Mouse (Mus musculus) urinary bladder, postnatal 36 days (tissue): ENCODE measurements around the gene Aatf.
A peak's percentile ranks its signal among the peaks of the same experiment; 100 is the strongest.
"Not testable (repeated sequence)": the region's sequence is repeated elsewhere in the genome, so short reads cannot be mapped to it uniquely, and the experiment has no call there.

ENCODE experiments used
- DNase-seq, 2 experiments: peaks; one replicate each; pipeline ENCODE4 v3.0.0; 2022; ENCODE audit warnings: low spot score in 2 of 2, mixed read lengths in 1 of 2

The Aatf gene

GRCm38 (mm10) chr11:84440402-84440801 lies 72.9 kb downstream of the Aatf start:
- DNase-seq = no peak

DNA sequence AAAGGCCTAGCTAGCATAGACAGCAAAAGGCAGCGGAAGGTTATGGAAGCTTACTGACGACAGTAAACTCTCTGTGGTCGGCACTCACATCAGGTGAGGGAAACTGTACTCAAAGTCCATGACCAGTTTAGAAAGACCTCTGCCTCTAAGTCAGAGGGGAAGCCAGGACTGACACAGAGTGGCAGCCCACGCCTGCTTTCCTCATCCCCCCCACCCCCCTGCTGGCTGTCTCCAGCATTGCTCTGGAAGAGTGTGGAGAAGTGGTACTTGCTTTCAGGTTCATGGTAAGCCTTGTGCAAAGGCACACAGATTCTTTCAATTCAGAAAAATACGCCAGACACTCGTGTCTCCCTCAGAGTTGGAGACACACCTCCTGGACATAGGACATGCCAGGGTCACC lies 78.4 kb downstream of the Aatf start:
- DNase-seq = no peak

- DNase-seq = no peak
Measured at GRCm38 (mm10) chr11:84430336-84430735, 83.0 kb downstream of the Aatf start.

- no peak for DNase-seq
Measured at GRCm38 (mm10) chr11:84429581-84429980, 83.7 kb downstream of the Aatf start.

DNA sequence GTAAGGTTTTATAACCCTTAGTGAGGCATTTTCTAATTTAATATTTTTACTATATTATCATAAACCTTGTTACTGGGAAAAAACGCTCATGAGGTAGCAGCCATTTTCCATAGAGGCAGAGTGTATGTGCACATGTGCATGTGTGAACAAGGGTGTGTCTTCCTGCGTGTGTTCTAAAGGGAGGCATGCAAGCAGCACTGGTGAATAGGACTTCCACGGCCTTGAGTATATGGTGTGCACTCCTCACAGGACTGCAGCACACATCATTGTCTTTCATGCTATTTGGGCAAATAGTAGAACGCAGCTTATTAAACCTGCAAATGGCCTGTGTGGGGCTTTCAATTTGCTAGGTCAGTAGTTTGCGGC lies 86.7 kb downstream of the Aatf start:
- no peak for DNase-seq

GRCm38 (mm10) chr11:84425736-84426632 lies 87.3 kb downstream of the Aatf start:
- no peak for DNase-seq

DNA sequence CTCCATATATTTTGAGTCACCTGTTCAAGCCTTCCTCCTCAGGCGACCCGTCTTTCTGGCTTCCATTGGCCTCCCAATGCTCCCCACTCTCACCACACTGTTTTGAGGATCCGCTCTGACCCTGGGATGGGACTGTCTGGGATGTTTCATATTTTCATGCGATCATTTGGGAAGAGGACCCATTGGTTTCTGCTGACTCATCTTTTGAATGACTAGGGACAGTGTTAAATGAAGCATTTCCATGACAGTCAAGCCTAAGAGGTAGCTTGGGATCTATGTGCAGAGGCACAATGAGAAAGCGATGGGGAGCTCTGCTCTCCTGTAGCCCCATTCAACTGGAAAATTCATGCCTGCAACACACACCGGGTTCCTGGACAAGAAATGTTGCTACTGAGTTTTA lies 92.5 kb downstream of the Aatf start:
- DNase-seq = no peak

- DNase-seq = no peak
Measured at GRCm38 (mm10) chr11:84413111-84413510, 100.2 kb downstream of the Aatf start.

DNA sequence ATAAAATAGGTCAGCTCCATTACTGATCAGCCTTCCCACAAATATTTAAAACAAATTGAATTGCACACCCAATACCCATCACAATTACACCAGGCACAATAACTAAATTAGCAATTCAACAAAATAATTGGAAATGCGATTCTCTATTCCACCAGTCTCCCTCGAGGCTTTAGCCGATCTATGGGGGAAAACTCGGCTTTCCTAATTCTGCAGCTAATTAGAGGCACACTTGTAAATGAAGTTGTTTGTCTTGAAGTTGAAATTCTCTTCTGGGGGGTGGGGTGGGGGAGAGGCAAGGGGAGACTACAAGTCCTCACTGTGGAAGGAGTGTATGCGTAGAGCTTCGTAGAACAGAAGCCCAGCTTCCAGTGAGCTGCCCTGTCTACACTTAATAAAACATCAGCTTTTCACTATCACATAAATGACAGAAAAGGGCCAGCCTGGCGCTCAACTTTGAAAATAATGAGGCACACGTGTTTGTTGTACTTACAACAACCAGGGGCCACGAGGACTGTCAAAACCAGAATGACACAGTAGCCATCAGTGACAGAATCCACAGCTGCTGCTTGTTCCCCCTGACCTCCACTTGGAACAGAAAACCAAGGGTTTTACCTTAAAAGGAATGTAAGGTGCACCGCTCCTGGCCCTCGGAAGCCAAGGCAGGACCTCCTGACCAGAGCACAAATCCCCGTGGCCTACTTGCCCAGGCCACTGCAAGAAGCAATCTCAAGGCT lies 101.0 kb downstream of the Aatf start:
- no peak for DNase-seq

- no peak for DNase-seq
Measured at GRCm38 (mm10) chr11:84411642-84412018, 101.7 kb downstream of the Aatf start.

- DNase-seq = no peak
Measured at GRCm38 (mm10) chr11:84410879-84411641, 102.3 kb downstream of the Aatf start.

- no peak for DNase-seq
Measured at GRCm38 (mm10) chr11:84410383-84410782, 102.9 kb downstream of the Aatf start.

GRCm38 (mm10) chr11:84406733-84407132 lies 106.6 kb downstream of the Aatf start:
- no peak for DNase-seq

DNA sequence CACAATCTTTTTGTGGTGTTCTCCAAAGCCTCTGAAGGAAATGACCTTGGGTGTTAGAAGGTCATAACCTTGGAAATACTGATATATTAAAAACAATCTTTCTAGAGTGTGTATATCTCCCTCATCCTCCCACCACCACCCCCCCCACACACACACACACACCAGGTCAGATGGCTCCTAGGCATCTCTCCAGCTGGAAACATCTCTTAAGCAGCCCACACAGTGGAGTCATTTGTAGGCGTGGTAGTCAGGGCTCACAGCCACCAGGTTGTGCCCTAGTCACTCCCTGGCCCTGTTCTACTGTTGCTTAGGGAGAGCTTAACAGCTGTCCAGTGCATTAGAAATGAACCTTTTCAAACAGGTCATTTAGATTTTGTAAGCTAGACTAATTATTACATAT lies 118.3 kb downstream of the Aatf start:
- DNase-seq = no peak

- DNase-seq = no peak
Measured at GRCm38 (mm10) chr11:84393571-84393970, 119.8 kb downstream of the Aatf start.

GRCm38 (mm10) chr11:84392066-84392465 lies 121.3 kb downstream of the Aatf start:
- DNase-seq = not testable (repeated sequence)

DNA sequence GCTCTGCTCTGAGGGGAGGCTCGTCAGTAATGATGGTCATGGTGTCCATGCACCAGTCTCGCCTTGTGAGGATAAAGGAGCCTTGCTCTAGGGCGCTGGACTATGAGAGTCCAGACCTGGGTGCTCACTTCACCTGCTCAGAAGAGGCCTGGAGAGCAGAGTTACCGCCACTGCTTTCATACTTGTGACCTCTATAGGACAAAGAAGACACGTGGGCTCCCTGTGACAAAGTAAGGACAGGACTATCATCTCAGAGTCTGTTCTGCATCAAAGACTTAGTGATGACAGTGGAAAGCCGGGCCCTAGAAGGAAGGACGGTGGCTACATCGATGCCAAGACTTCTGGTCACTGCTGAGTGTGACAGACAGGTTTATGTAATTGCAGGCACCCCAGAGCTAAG lies 122.2 kb downstream of the Aatf start:
- DNase-seq = no peak

GRCm38 (mm10) chr11:84389332-84389731 lies 124.0 kb downstream of the Aatf start:
- DNase-seq = peak; percentile 3 to 34

DNA sequence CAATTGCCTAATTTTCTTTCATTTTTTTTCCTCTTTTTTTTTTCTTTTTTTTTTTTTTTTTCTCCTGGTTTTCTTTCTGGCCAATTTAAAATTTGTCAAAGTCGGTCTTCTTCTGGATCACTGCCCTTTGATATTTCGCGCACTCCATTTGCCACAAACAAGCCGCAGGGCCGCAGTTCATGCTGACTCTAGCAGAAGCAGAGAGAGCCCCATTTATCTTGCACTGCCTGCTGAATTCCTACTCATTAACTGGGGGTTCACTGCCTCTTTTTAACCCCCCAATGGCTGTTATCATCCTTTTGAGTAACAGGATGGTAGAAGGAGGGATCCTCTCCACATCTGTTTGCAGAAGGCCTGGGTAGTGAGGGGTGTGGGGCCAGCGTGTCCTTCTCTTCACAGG lies 129.4 kb downstream of the Aatf start:
- DNase-seq = no peak

GRCm38 (mm10) chr11:84382450-84382849 lies 130.9 kb downstream of the Aatf start:
- DNase-seq = no peak

GRCm38 (mm10) chr11:84376510-84377365 lies 136.6 kb downstream of the Aatf start:
- no peak for DNase-seq
